Mouse (Mus musculus) adrenal gland, postnatal 25 days (tissue): ENCODE measurements at regions not wholly inside any gene's neighbourhood (a gene's known extent, or its start where the extent isn't known, plus 50 kb on each side); places are given as distances from the start of the nearest gene placed in this dataset.

Experiments used
- DNase-seq: peaks from one replicate; pipeline ENCODE4 v3.0.0; 2021; ENCODE audit warnings: mixed read lengths

GRCm38 (mm10) chr6:135629236-135629635, 266.9 kb downstream of the Emp1 start:
- DNase-seq: no peak

- DNase-seq: no peak
Observed at GRCm38 (mm10) chr6:135632671-135633070, 270.3 kb downstream of the Emp1 start.

- DNase-seq: no peak
Observed at GRCm38 (mm10) chr6:135636648-135637047, 274.3 kb downstream of the Emp1 start.

GRCm38 (mm10) chr6:135642711-135643110, 280.4 kb downstream of the Emp1 start:
- DNase-seq: no peak

GRCm38 (mm10) chr6:135646177-135646576, 283.8 kb downstream of the Emp1 start:
- DNase-seq: peak; percentile 6

- DNase-seq: no peak
Observed at GRCm38 (mm10) chr6:135653002-135653401, 290.7 kb downstream of the Emp1 start.

GRCm38 (mm10) chr6:135662386-135662785, 300.0 kb downstream of the Emp1 start:
- no peak for DNase-seq

GRCm38 (mm10) chr6:135662801-135663537, 300.6 kb downstream of the Emp1 start:
- no peak for DNase-seq
